Mouse (Mus musculus) embryonic fibroblast, embryonic 13.5 days (primary cell): ENCODE data around the gene Rbm33. TPM values are rescaled to one million over a fixed set of nuclear protein-coding genes. Genes with fewer than 3 reads are reported as not detected.

Source experiments
- H3K27ac ChIP-seq: 2 replicates; pipeline ENCODE4 v1.5.1; 2012; ENCODE audit warnings: low read length, control low read depth, inconsistent platforms; ENCODE audit not compliant: insufficient read depth
- H3K4me1 ChIP-seq: 2 replicates; pipeline ENCODE4 v1.6.1; 2011; ENCODE audit warnings: low read length; ENCODE audit not compliant: control insufficient read depth, insufficient read depth
- H3K4me3 ChIP-seq: 2 replicates; pipeline ENCODE4 v1.5.1; 2011; ENCODE audit warnings: mild to moderate bottlenecking, control low read depth, low read length; ENCODE audit not compliant: insufficient read depth
- CTCF ChIP-seq: IDR thresholded peaks from 2 replicates; pipeline ENCODE4 v1.5.1; 2011; ENCODE audit warnings: mild to moderate bottlenecking, control low read depth, low read length, moderate library complexity, borderline replicate concordance; ENCODE audit not compliant: insufficient read depth
- POLR2A ChIP-seq: IDR thresholded peaks from 2 replicates; pipeline ENCODE4 v1.6.1; 2011; ENCODE audit warnings: low read depth, mild to moderate bottlenecking, control low read depth, low read length, moderate library complexity
- polyA plus RNA-seq: library from polyadenylated mRNA; stranded (reverse); fragments of >200 nt; gene quantifications from 2 replicates; pipeline ENCODE4 v1.2.4, GENCODE M21; 2011; ENCODE audit warnings: low read depth; ENCODE audit not compliant: missing spikeins, insufficient read length

Rbm33 gene
- polyA plus RNA-seq, 1 experiment = 26.4 TPM

DNA sequence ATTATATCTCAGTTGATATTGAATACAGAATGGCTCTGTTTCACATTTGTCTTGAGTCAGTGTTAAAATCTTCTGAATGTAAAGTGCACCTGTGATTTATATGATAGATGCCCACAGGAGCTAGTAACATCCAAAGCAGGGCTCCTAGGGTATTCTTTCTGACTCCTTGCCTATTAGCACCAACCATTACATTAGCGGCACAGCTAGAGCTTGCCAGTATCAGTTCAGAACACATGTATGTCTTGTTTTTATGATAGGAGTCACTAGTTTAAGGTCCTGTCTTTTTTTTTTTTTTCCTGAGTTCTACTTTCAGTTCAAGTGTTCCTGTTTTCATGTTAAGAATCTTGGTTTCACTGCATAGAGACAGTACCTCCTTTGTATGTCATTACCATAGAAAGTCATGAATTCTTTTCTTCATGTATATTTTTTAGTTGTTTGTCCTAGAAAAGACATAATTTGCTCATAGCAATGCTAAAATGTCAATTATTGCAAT, 55.3 kb downstream of the Rbm33 start:
- TF ChIP-seq CTCF (no peak), POLR2A (no peak)
- H3K4me3 ChIP-seq = no peak overlapping the region
- no peak overlapping the region for H3K27ac ChIP-seq
- no peaks in the 10 kb centered on the region for H3K4me1 ChIP-seq

DNA sequence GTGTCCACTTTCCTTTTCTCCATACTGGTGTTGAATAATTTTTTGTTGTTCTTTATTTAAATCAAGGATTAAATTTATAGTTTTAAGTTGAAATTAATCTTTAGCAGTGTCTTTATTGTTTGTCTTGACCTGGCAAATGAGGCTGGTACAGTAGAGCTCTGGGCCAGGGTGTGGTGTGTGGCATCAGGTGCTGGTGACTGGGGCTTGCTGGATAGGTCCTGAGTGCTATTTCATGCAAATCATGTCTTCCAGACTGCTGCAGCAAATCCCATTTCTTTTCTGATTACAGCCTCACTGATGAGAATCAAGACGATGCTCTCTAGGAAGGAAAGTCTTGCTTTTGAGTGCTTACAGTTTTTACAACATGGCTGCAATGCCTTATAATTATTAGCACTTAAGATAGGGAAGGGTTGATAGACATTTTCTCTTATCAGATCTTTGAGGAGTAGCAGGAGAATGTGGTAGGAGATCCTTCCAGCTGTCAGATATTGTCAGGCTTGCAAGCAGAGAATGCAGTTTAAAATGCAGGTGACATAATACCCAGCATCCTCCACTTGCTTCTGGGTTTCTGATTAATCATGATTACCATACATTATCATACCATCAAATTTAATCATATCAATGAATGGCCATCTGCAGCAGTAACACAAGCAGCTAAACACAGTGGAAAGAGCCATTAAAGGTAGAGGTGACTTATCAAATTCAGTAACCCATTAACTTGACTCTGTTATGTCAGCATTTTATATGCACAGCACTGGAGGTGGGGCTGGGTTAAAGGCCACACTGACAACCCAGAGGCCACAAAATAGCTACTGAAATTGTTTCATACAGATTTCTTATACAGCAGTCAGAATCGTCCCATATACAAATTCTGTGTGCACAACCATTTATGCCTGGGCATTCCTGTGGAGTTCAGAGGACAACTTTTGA, 56.8 kb downstream of the Rbm33 start:
- Histone ChIP-seq H3K27ac (no peak overlapping the region), H3K4me3 (no peak overlapping the region), H3K4me1 (no peaks in the 10 kb centered on the region)
- TF ChIP-seq CTCF (no peak), POLR2A (no peak)

DNA sequence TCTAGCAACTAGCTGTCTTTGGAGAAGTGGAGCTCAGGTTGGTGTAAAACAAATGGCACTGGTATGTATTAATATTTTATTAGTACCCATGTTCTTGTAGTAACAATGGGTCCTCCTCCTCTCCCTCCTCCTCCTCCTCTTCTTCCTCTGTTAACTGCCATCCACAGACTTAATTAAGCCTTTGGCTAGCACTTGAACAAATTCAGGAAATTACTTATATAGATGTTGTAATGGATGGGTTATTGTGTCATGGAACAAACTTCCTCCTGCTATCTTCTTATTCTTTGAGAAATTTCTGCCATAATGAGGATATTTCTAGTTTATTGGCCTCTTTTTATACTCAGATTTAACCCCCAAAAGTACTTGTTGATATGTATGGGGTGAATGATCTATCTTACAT, 60.4 kb downstream of the Rbm33 start:
- H3K4me1 ChIP-seq = no peaks in the 10 kb centered on the region
- H3K4me3 ChIP-seq = no peak overlapping the region
- no peak for TF ChIP-seq CTCF
- no peak for TF ChIP-seq POLR2A
- H3K27ac ChIP-seq = no peak overlapping the region

DNA sequence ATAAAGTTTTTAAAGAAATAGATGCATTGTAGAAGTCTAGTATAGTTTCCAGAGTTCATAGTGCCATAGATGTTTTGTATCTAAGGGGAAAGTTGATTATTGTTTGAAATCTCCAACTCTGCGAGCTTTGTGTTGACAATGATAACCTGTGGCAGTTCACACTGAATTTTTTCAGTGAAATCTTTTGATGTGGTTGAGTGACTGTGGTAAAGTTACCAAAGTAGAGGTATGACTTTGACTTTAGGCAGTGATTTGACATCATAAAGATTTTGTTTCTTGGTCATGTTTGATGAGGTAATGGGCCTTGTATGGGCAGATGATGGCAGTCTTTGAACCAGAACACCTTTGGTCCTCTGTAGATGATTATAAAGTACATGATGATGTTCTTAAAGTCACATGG, 65.4 kb downstream of the Rbm33 start:
- Histone ChIP-seq H3K4me3 (no peak overlapping the region), H3K4me1 (peaks cover 3% of the 10 kb centered on the region), H3K27ac (no peak overlapping the region)
- no peak for TF ChIP-seq POLR2A
- TF ChIP-seq CTCF = no peak

DNA sequence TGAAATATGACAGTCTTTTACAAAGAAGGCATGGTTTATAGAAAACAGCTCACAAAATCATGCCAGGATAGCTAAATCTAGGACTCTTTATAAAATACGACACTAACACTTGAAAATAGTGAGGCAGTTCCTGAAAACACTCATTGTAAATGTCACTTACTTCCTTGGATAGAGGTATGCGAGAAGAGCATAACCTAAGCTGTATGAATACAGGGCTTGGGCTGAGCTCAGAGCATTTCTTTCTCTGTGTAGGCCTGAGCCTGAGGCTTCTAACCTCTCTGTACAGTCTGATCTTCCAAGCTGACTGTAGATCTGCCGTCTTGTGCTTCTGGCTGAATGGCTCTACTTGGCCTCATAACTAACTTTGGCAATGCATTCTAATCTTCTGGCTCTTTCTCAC, 69.9 kb downstream of the Rbm33 start:
- Histone ChIP-seq H3K4me1 (peaks cover 3% of the 10 kb centered on the region), H3K27ac (no peak overlapping the region), H3K4me3 (no peak overlapping the region)
- no peak for TF ChIP-seq CTCF

DNA sequence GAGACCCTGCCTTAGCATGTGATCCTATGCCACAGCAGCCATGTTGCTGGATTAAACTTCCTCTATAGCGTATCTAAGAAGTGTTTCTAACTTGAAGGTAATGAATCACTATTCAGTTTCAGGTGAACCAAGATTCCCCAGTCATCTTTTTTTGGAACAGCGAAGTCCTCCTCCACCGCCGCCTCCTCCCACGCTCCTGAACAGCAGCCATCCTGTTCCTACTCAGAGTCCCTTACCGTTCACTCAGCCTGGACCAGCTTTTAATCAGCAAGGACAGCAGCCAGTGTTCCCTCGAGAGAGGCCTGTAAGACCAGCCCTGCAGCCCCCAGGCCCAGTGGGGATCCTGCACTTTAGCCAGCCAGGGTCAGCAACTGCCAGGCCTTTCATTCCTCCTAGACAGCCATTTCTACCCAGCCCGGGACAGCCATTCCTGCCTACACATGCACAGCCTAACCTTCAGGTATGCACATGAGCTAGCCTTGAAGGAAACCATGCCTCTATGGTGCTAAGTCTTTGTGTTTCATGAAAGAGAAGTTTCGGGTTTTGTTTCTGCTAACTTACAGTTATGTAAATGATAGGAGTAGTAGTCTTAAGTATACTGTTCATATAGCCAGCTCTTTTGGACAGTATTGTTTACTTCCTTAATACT, 70.7 kb downstream of the Rbm33 start:
- H3K4me1 ChIP-seq = peaks cover 3% of the 10 kb centered on the region
- no peak overlapping the region for H3K27ac ChIP-seq
- no peak overlapping the region for H3K4me3 ChIP-seq
- no peak for TF ChIP-seq POLR2A
- no peak for TF ChIP-seq CTCF

DNA sequence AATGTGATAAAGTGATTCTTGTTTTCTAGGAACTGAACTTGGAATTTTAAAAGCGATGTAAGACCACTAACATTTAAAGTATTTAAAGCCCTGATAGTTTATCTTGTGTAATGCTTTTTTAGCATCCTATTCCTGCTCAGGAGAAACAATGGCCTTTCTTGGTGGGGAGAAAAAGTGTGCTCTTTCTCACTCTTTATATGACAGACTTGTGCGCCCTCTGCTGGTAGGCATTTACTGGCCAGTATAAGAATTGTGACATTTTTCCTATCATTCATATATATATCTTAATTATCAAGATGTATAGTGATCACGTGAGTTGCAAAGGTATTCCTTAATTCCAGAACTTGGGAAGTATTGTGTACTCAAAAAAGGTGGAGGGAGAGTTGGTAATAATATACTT, 71.3 kb downstream of the Rbm33 start:
- TF ChIP-seq CTCF (no peak), POLR2A (no peak)

DNA sequence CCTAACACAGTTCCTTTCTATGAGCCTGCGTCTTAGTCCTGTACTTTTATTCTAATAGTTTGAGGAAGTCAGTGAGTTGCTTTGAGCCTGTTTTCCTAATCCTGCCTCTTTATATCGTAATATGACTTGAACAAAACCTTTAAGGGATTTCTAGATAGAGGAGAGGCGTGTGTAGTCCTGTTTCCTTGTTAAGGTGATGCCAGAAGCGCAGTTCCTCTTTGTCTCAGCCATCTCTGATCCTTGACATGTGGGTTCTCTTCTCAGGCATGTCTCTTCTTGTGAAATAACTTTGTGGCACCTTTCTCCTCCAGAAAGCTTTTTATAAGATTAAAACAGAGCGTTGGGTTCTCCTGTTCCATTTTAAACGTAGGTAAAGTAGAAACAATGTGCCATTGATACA, 73.3 kb downstream of the Rbm33 start:
- TF ChIP-seq CTCF = no peak
- no peak for TF ChIP-seq POLR2A
- no peak overlapping the region for H3K27ac ChIP-seq

More for the DNA sequence above, 71.3 kb downstream of the Rbm33 start:
- Histone ChIP-seq H3K27ac (no peak overlapping the region), H3K4me3 (no peak overlapping the region), H3K4me1 (peaks cover 3% of the 10 kb centered on the region)

DNA sequence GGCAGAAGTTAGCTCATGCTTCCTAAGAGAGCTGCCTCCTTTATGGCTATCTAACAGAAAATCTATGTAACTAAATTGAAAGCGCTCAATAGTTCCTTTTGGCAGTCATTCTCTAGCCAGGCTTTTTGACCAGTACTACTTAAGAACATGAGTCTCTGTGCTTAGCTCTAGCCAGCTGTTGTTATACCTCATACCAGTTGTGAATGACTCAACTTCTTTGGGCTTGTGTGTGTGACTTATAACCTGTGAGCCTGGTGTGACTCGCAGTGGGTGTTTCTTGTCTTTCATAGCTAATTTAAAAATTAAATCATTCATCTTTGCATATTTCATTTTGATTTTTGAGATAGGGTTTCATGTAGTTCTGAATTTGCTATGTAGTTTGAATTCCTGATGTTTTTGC, 80.4 kb downstream of the Rbm33 start:
- Histone ChIP-seq H3K4me3 (no peak overlapping the region), H3K4me1 (peaks cover 5% of the 10 kb centered on the region), H3K27ac (no peak overlapping the region)
- TF ChIP-seq CTCF = no peak
- no peak for TF ChIP-seq POLR2A

More for the DNA sequence above, 73.3 kb downstream of the Rbm33 start:
- Histone ChIP-seq H3K4me1 (no peaks in the 10 kb centered on the region), H3K4me3 (no peak overlapping the region)

DNA sequence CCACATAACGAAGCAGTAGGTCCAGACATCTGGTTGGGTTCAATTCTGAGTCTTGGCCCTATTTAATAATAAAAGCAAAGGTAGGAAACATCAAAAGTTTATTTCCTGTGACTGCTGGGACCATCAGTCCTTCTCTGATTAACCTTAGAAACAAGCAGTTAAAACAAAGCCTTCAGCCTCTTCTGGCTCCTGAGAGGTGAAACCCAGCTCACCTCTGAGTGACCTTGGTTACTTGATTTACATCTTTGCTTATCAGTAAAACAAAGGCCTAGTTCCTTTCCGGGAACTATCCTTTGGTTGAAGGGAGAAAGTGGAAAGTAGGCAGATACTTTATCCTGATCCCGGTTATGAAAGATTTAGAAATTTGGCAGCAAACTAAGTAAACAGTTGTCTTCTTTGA, 81.8 kb downstream of the Rbm33 start:
- no peak for TF ChIP-seq CTCF
- no peak for TF ChIP-seq POLR2A
- peaks cover 5% of the 10 kb centered on the region for H3K4me1 ChIP-seq
- H3K4me3 ChIP-seq = no peak overlapping the region
- H3K27ac ChIP-seq = no peak overlapping the region
